Mouse (Mus musculus): ENCODE measurements around the gene Gm17660.

DNA sequence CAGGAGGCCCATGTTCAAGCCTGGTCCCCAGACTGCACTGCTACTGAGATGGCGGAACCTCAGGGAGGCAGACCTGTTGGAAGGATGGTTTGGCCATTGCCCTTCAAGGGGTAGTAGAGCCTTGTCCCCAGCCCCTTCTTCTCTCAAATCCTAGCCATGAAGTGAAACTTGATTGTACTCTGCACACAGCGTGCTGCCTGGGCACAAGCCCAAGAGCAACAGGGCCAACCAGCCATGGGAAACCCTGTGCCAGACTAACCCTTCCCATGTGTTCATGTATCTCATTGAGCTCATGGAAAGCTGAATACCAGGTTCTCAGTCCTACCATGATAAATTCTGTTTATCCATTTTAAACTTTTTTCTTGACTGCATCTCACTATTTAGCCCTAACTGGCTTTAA is 34.5 kb downstream of the Gm17660 start:
- no peak for TF ChIP-seq CTCF (IDR thresholded peaks at IDR 0.05; ENCODE audit: insufficient read depth, low read depth, low read length)
- TF ChIP-seq POLR2A (IDR thresholded peaks at IDR 0.05; ENCODE audit: insufficient read depth, low read depth, low read length): no peak

Measured in olfactory bulb, adult 2 months (tissue).